Mouse (Mus musculus) stomach, embryonic 15.5 days (tissue): ENCODE measurements around the gene Kcnma1. TPM values are rescaled to one million over a fixed set of nuclear protein-coding genes. Genes with fewer than 3 reads are reported as not detected.

Experiments used
- ATAC-seq: fragments of 200-750 bp; cut with Nextera tagmentation; 2 replicates; pipeline ENCODE4 v1.8.0; 2017; ENCODE audit warnings: low read depth, moderate number of reproducible peaks, moderate TSS enrichment; ENCODE audit not compliant: insufficient read depth, low FRiP score
- H3K27ac ChIP-seq: fragments of 300-500 bp; sonication (generic); 2 replicates; pipeline ENCODE4 v1.5.1; 2015; ENCODE audit warnings: mild to moderate bottlenecking, inconsistent platforms
- H3K27me3 ChIP-seq: fragments of 300-500 bp; sonication (generic); replicated peaks from 2 replicates; pipeline ENCODE4 v1.6.1; 2015; ENCODE audit warnings: inconsistent platforms
- H3K36me3 ChIP-seq: fragments of 300-500 bp; sonication (generic); 2 replicates; pipeline ENCODE4 v1.6.1; 2015; ENCODE audit warnings: inconsistent platforms
- H3K4me1 ChIP-seq: fragments of 300-500 bp; sonication (generic); 2 replicates; pipeline ENCODE4 v1.6.1; 2015; ENCODE audit warnings: inconsistent platforms
- H3K4me2 ChIP-seq: fragments of 300-500 bp; sonication (generic); 2 replicates; pipeline ENCODE4 v1.6.1; 2015; ENCODE audit warnings: mild to moderate bottlenecking, inconsistent platforms
- H3K4me3 ChIP-seq: fragments of 300-500 bp; sonication (generic); replicated peaks from 2 replicates; pipeline ENCODE4 v1.5.1; 2015; ENCODE audit warnings: inconsistent platforms
- H3K9ac ChIP-seq: fragments of 300-500 bp; sonication (generic); 2 replicates; pipeline ENCODE4 v1.6.1; 2015; ENCODE audit warnings: inconsistent platforms
- H3K9me3 ChIP-seq: fragments of 300-500 bp; sonication (generic); 2 replicates; pipeline ENCODE4 v1.6.1; 2016; ENCODE audit warnings: inconsistent platforms
- WGBS: fragments of 180-500 bp; shearing (Covaris S2); methylation state at CpG from one replicate; pipeline ENCODE4 v1.1.7; 2015; 5-methylcytosine and 5-hydroxymethylcytosine counted together
- polyA plus RNA-seq: library from polyadenylated mRNA; unstranded; fragments of >200 nt; fragmentation: Nextera tagmentation; extraction: Ambion mirVana; gene quantifications from 2 replicates; pipeline ENCODE4 v1.2.1, GENCODE M21; 2015

Gene Kcnma1
- polyA plus RNA-seq, 1 experiment from 2014 or later: 11.2 TPM

GRCm38 (mm10) chr14:23957270-23957669 is 57.0 kb downstream of the Kcnma1 start:
- no peak overlapping the region for H3K4me3 ChIP-seq
- 78% methylated on average over 4 of the region's 4 CpGs for WGBS

GRCm38 (mm10) chr14:23943876-23944275 is 70.4 kb downstream of the Kcnma1 start:
- 44% methylated on average over 2 of the region's 2 CpGs for WGBS

More at GRCm38 (mm10) chr14:23957270-23957669, 57.0 kb downstream of the Kcnma1 start:
- no peak overlapping the region for H3K27ac ChIP-seq
- H3K9me3 ChIP-seq: no peaks in the 10 kb centered on the region
- no peaks in the 10 kb centered on the region for H3K27me3 ChIP-seq
- no peaks in the 10 kb centered on the region for H3K36me3 ChIP-seq
- ATAC-seq: no peak
- H3K4me1 ChIP-seq: no peaks in the 10 kb centered on the region
- H3K9ac ChIP-seq: no peak overlapping the region
- H3K4me2 ChIP-seq: no peak overlapping the region

DNA sequence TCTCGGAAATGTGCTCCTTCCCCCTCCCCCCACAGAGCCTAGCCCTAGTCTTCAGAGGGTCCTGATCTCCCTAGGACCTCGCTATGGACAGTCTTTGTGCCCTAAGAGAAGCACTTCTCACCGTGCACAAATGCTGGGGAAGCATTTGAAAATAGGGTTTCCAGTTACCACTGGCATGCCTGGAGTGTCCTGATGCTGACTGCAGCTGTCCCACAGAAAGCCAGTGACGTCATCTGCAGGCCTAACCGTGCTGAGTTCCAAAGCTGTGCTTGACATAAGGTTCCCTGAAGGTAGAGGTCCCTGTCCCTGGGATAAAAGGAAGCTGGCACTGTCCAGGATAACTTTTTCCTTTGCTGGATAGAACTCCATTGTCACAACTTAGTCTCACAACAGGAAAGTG is 71.1 kb downstream of the Kcnma1 start:
- Histone ChIP-seq H3K9ac (no peak overlapping the region), H3K9me3 (no peaks in the 10 kb centered on the region), H3K4me2 (no peak overlapping the region), H3K27ac (no peak overlapping the region), H3K4me3 (no peak overlapping the region), H3K36me3 (no peaks in the 10 kb centered on the region), H3K4me1 (no peaks in the 10 kb centered on the region), H3K27me3 (no peaks in the 10 kb centered on the region)
- 61% methylated on average over 5 of the region's 5 CpGs for WGBS
- no peak for ATAC-seq

More at GRCm38 (mm10) chr14:23943876-23944275, 70.4 kb downstream of the Kcnma1 start:
- H3K4me2 ChIP-seq: no peak overlapping the region
- H3K9ac ChIP-seq: no peak overlapping the region
- no peak for ATAC-seq
- H3K27ac ChIP-seq: no peak overlapping the region
- no peaks in the 10 kb centered on the region for H3K27me3 ChIP-seq
- no peaks in the 10 kb centered on the region for H3K9me3 ChIP-seq
- no peak overlapping the region for H3K4me3 ChIP-seq
- H3K36me3 ChIP-seq: no peaks in the 10 kb centered on the region
- H3K4me1 ChIP-seq: no peaks in the 10 kb centered on the region

GRCm38 (mm10) chr14:23942103-23942502 is 72.2 kb downstream of the Kcnma1 start:
- no peak overlapping the region for H3K9ac ChIP-seq
- H3K27me3 ChIP-seq: no peaks in the 10 kb centered on the region
- H3K4me1 ChIP-seq: no peaks in the 10 kb centered on the region
- H3K4me3 ChIP-seq: no peak overlapping the region
- 85% methylated on average over 8 of the region's 8 CpGs for WGBS
- H3K27ac ChIP-seq: no peak overlapping the region
- no peak for ATAC-seq
- no peaks in the 10 kb centered on the region for H3K9me3 ChIP-seq
- no peak overlapping the region for H3K4me2 ChIP-seq
- no peaks in the 10 kb centered on the region for H3K36me3 ChIP-seq

DNA sequence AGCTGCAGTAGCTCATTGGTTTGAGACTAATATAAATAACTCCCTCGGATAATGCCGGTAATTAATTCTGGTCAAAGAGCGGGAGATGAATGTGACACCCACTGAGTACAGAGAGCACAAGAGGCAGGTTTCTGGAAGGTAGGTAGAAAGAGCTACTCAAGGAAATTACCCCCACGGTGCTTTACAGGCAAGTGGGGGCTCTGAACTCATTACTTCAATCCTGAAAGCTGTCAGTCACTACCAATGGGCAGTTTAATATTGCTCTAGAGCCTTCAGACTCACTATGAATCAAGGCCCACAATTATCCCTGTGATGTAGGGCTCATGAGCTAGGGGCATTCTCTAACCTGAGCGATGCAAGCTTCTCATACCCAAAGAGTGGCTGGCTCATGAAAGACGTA is 79.3 kb downstream of the Kcnma1 start:
- H3K36me3 ChIP-seq: no peaks in the 10 kb centered on the region
- 61% methylated on average over 6 of the region's 6 CpGs for WGBS
- no peaks in the 10 kb centered on the region for H3K9me3 ChIP-seq
- H3K4me2 ChIP-seq: no peak overlapping the region
- H3K4me3 ChIP-seq: no peak overlapping the region
- no peak overlapping the region for H3K9ac ChIP-seq
- no peak overlapping the region for H3K27ac ChIP-seq
- ATAC-seq: no peak
- 0 out of 2 replicates have a peak, but pooled peaks cover 6% of the 10 kb centered on the region for H3K4me1 ChIP-seq
- no peaks in the 10 kb centered on the region for H3K27me3 ChIP-seq

DNA sequence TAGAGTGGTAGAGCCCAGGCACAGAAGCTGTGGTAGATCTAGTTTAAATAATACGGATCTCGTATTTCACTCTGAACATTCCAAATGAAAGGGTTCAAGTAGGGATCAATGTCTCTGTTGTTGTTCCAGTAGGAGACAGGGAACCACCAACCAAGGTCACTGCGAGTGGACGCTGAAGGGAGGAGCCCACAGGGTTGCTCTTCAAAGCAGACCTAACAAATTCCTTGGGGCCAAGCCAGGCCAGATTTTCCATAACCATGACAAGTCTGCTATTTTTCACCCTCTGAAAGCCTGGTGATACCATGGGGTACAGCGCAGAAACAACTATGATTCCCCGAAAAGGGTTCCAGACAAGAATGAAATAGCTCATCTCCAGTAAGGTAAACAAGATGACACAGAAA is 82.6 kb downstream of the Kcnma1 start:
- ATAC-seq: no peak
- no peak overlapping the region for H3K27ac ChIP-seq
- H3K4me3 ChIP-seq: no peak overlapping the region
- H3K27me3 ChIP-seq: no peaks in the 10 kb centered on the region
- 45% methylated on average over 6 of the region's 6 CpGs for WGBS
- H3K4me1 ChIP-seq: 0 out of 2 replicates have a peak, but pooled peaks cover 6% of the 10 kb centered on the region
- no peaks in the 10 kb centered on the region for H3K9me3 ChIP-seq
- no peak overlapping the region for H3K4me2 ChIP-seq
- no peaks in the 10 kb centered on the region for H3K36me3 ChIP-seq
- no peak overlapping the region for H3K9ac ChIP-seq

GRCm38 (mm10) chr14:23929168-23929567 is 85.1 kb downstream of the Kcnma1 start:
- H3K9ac ChIP-seq: no peak overlapping the region
- H3K9me3 ChIP-seq: no peaks in the 10 kb centered on the region
- ATAC-seq: no peak
- H3K4me3 ChIP-seq: no peak overlapping the region
- H3K36me3 ChIP-seq: no peaks in the 10 kb centered on the region
- 0 out of 2 replicates have a peak, but pooled peaks cover 6% of the 10 kb centered on the region for H3K4me1 ChIP-seq
- no peak overlapping the region for H3K4me2 ChIP-seq
- H3K27me3 ChIP-seq: no peaks in the 10 kb centered on the region
- 65% methylated on average over 3 of the region's 3 CpGs for WGBS
- no peak overlapping the region for H3K27ac ChIP-seq

- H3K4me3 ChIP-seq: no peak overlapping the region
- H3K4me2 ChIP-seq: no peak overlapping the region
- no peaks in the 10 kb centered on the region for H3K36me3 ChIP-seq
- H3K9me3 ChIP-seq: no peaks in the 10 kb centered on the region
- H3K27ac ChIP-seq: no peak overlapping the region
- 76% methylated on average over 2 of the region's 2 CpGs for whole genome bisulfite sequencing
- no peaks in the 10 kb centered on the region for H3K27me3 ChIP-seq
- ATAC-seq: no peak
- H3K9ac ChIP-seq: no peak overlapping the region
- H3K4me1 ChIP-seq: no peaks in the 10 kb centered on the region
These were observed 90.9 kb downstream of the Kcnma1 start for GRCm38 (mm10) chr14:23923356-23923755.

GRCm38 (mm10) chr14:23922755-23923154 is 91.5 kb downstream of the Kcnma1 start:
- H3K4me2 ChIP-seq: no peak overlapping the region
- no peaks in the 10 kb centered on the region for H3K4me1 ChIP-seq
- WGBS: 78% methylated on average over 3 of the region's 3 CpGs
- H3K9me3 ChIP-seq: no peaks in the 10 kb centered on the region
- no peak overlapping the region for H3K9ac ChIP-seq
- H3K36me3 ChIP-seq: no peaks in the 10 kb centered on the region
- H3K27me3 ChIP-seq: no peaks in the 10 kb centered on the region
- no peak overlapping the region for H3K4me3 ChIP-seq
- no peak overlapping the region for H3K27ac ChIP-seq
- no peak for ATAC-seq

DNA sequence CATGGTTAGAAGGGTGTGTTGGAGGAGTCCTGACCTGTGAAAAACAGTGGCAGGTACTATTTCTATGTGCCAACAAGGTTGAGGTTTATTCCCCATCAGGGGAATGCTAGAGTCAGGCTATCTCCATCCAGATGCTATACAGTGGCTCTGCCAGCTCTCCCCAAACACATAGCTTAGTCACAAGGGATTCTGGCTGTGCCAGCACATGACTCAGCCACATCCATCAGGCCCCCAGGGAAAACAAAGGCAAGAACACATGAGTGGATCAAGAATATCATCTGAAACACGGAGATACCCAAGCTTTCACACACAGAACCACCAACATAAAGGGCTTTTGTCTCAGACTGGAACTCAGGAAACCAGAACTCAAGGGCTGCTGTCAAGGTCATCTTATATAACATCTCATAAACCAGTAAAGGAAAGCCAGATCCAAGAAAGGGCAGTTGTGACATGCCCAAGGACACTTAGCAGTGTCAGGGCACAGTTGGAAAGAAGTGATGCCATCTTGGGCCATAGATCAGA is 103.1 kb downstream of the Kcnma1 start:
- H3K4me3 ChIP-seq: no peak overlapping the region
- H3K9me3 ChIP-seq: no peaks in the 10 kb centered on the region
- H3K4me1 ChIP-seq: no peaks in the 10 kb centered on the region
- H3K27me3 ChIP-seq: no peaks in the 10 kb centered on the region
- WGBS: 49% methylated on average over 1 of the region's 1 CpGs
- no peak overlapping the region for H3K4me2 ChIP-seq
- H3K36me3 ChIP-seq: no peaks in the 10 kb centered on the region
- no peak overlapping the region for H3K27ac ChIP-seq
- no peak overlapping the region for H3K9ac ChIP-seq
- ATAC-seq: no peak

DNA sequence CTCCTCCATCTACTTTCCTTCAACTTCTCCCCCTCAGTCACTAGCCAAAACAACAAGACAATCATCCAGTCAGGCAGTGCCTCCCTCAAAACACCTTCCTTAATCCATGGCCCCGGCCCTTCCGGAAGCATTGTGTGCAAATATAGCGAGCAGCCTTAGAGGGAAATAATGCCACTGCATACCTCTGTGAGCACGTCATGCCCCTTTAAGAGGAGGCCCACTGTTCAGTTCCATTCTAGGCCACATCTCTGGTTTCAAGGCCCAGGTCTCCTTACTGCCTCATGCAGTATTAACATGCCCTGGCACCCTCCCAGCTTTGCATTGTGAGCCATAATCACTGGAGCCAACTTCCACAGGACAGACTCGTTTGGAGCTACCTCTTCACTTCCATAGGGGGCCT is 105.7 kb downstream of the Kcnma1 start:
- no peak overlapping the region for H3K9ac ChIP-seq
- no peaks in the 10 kb centered on the region for H3K27me3 ChIP-seq
- no peaks in the 10 kb centered on the region for H3K4me1 ChIP-seq
- H3K4me2 ChIP-seq: no peak overlapping the region
- H3K4me3 ChIP-seq: no peak overlapping the region
- no peak for ATAC-seq
- H3K9me3 ChIP-seq: no peaks in the 10 kb centered on the region
- H3K36me3 ChIP-seq: no peaks in the 10 kb centered on the region
- H3K27ac ChIP-seq: no peak overlapping the region
- 65% methylated on average over 5 of the region's 5 CpGs for WGBS

DNA sequence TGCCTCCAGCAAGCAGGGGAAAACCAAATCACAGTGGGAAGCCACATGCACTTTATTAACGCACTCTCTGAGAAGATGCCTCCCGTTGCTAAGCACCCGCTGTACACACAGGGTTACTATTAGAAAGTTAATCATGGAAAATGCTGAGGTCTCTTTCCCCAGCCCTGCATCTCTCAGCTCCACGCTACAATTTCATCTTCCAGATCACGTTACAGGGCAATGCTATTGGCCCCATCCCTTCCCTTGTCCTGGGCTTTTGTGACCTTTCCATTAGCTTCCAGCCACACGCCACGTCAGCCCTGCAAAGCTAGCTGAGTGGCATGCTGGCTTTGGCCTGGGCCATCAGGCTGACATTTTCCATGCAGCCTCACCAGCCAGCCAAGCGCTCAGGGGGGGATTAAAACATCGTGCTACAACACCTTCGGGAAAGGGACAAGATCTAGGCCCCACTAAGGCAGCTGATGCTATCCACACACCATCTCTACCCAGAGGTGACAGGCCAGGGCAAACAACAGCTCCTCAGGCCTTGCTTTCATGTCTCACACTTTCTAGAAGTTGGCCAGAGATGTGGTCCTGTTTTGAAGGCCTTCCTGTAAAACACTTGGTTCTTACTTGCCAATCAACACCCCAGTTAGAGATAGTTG is 111.5 kb downstream of the Kcnma1 start:
- H3K27ac ChIP-seq: no peak overlapping the region
- H3K9ac ChIP-seq: no peak overlapping the region
- ATAC-seq: no peak
- 40% methylated on average over 10 of the region's 10 CpGs for WGBS
- H3K36me3 ChIP-seq: no peaks in the 10 kb centered on the region
- no peaks in the 10 kb centered on the region for H3K4me1 ChIP-seq
- H3K4me2 ChIP-seq: no peak overlapping the region
- H3K4me3 ChIP-seq: no peak overlapping the region
- no peaks in the 10 kb centered on the region for H3K9me3 ChIP-seq
- H3K27me3 ChIP-seq: no peaks in the 10 kb centered on the region
